In the genomic region with DNA sequence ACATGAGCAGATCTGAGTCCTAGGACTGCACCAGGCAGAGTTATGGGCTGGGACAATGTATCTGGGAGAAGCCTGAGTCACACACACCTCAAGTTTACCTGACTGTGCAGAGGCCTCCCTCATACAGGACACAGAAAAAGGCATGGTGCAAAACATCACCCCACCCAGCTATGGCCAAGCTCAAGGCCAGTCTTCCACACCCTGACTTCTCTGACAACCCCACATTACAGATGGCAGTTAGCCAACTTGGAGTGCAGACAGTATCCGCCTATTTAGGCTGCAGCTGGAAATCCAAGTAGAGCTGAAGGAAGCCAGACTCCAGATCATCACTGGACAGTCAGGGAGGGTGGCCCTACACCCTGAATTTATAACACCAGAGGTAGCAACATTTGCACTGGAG, we compare ENCODE assay signal across 14 mouse cellular contexts. TPM values are rescaled to one million over a fixed set of nuclear protein-coding genes. Genes with fewer than 3 reads are reported as not detected.
DNase-seq lines count a peak whose midpoint lies in the region; ATAC-seq and TF ChIP-seq lines count a peak whose summit lies in the region.
"Had no signal": no experiment of that assay in that cellular context is flagged by ENCODE, and none has a peak within 500 bp of the region (broad histone marks: within the 10 kb centered on the region; RNA-seq: fewer than 3 reads in every experiment).

No protein-coding gene starts in this region.

- peak; percentile 33 to 43 for DNase-seq in lung, adult 18-20 months
- no peak for DNase-seq in lung, adult 2 months
- peak; percentile 57 for DNase-seq in gastrocnemius, postnatal 25 days
- peak; percentile 66 for DNase-seq in stomach, postnatal 0 days (ENCODE audit: low spot score)
- DNase-seq in midbrain, postnatal 0 days (ENCODE audit: low spot score), result no peak
- no peak for DNase-seq in B cell, adult 2 months
- DNase-seq: adrenal gland, postnatal 14 days; cerebellum, postnatal 14 days; thymus, adult 2 months had no signal

- TF ChIP-seq EP300 in stomach, postnatal 0 days (optimal IDR thresholded peaks at IDR 0.05), result no peak

- no peak for TF ChIP-seq CTCF in lung, adult 2 months (IDR thresholded peaks at IDR 0.05; ENCODE audit: insufficient read depth, low read length)
- TF ChIP-seq CTCF in stomach, postnatal 0 days (IDR thresholded peaks at IDR 0.05; ENCODE audit: low read depth), result no peak
- TF ChIP-seq CTCF in midbrain, postnatal 0 days (IDR thresholded peaks at IDR 0.05), result no peak

- H3K4me1 ChIP-seq in lung, adult 2 months (ENCODE audit: control insufficient read depth, insufficient read depth, low read length), result no peaks in the 10 kb centered on the region
- peaks cover 6% of the 10 kb centered on the region; the same call in 1 of the 2 replicates for H3K4me1 ChIP-seq in intestine, embryonic 16.5 days (ENCODE audit: control insufficient read depth, insufficient read depth, low read length)
- H3K4me1 ChIP-seq in stomach, postnatal 0 days (replicated peaks; ENCODE audit: control insufficient read depth, insufficient read depth), result no peaks in the 10 kb centered on the region; the same call in 1 of the 2 replicates
- no peaks in the 10 kb centered on the region for H3K4me1 ChIP-seq in midbrain, postnatal 0 days (ENCODE audit: insufficient read depth, low read length)
- H3K4me1 ChIP-seq: limb, embryonic 12.5 days; neural tube, embryonic 12.5 days had no signal

- peak; percentile 62 for ATAC-seq in intestine, embryonic 16.5 days
- peak; percentile 83 for ATAC-seq in stomach, postnatal 0 days (ENCODE audit: low FRiP score, low TSS enrichment)
- ATAC-seq in midbrain, postnatal 0 days (ENCODE audit: low FRiP score), result no peak

- H3K4me3 ChIP-seq in lung, adult 2 months (replicated peaks; ENCODE audit: extremely low read depth, low read depth, low read length), result no peak overlapping the region
- no peak overlapping the region for H3K4me3 ChIP-seq in intestine, embryonic 16.5 days (ENCODE audit: low read length)
- no peak overlapping the region for H3K4me3 ChIP-seq in stomach, postnatal 0 days (ENCODE audit: low read depth, low read length)
- no peak overlapping the region for H3K4me3 ChIP-seq in midbrain, postnatal 0 days (ENCODE audit: low read depth, low read length)
- H3K4me3 ChIP-seq: limb, embryonic 12.5 days; neural tube, embryonic 12.5 days had no signal

- H3K27me3 ChIP-seq in intestine, embryonic 16.5 days (replicated peaks; ENCODE audit: control insufficient read depth, insufficient read depth, low read length), result no peaks in the 10 kb centered on the region
- no peaks in the 10 kb centered on the region for H3K27me3 ChIP-seq in stomach, postnatal 0 days (ENCODE audit: control insufficient read depth, insufficient read depth, low read length)
- H3K27me3 ChIP-seq in midbrain, postnatal 0 days (ENCODE audit: insufficient read depth, low read length), result no peaks in the 10 kb centered on the region
- H3K27me3 ChIP-seq: limb, embryonic 12.5 days; neural tube, embryonic 12.5 days had no signal

- no peak overlapping the region for H3K9ac ChIP-seq in intestine, embryonic 16.5 days (ENCODE audit: low read depth, low read length)
- no peak overlapping the region for H3K9ac ChIP-seq in stomach, postnatal 0 days (ENCODE audit: low read length)
- no peak overlapping the region for H3K9ac ChIP-seq in midbrain, postnatal 0 days (replicated peaks; ENCODE audit: low read length, poor library complexity, severe bottlenecking)
- H3K9ac ChIP-seq: limb, embryonic 12.5 days; neural tube, embryonic 12.5 days had no signal

- peaks cover 28% of the 10 kb centered on the region for H3K36me3 ChIP-seq in intestine, embryonic 16.5 days (ENCODE audit: control insufficient read depth, insufficient read depth, low read length)
- H3K36me3 ChIP-seq in stomach, postnatal 0 days (ENCODE audit: control insufficient read depth, insufficient read depth, low read length), result peaks cover 42% of the 10 kb centered on the region
- H3K36me3 ChIP-seq in midbrain, postnatal 0 days (ENCODE audit: insufficient read depth, low read length), result peaks cover 78% of the 10 kb centered on the region

- 23% methylated on average over 1 of the region's 1 CpGs for WGBS in lung, adult 2 months
- WGBS in intestine, embryonic 16.5 days, result 42% methylated on average over 1 of the region's 1 CpGs
- 7% methylated on average over 1 of the region's 1 CpGs for WGBS in stomach, postnatal 0 days
- WGBS in midbrain, postnatal 0 days, result 72% methylated on average over 1 of the region's 1 CpGs

- no peaks in the 10 kb centered on the region for H3K9me3 ChIP-seq in intestine, embryonic 16.5 days (ENCODE audit: control insufficient read depth, low read length)
- no peaks in the 10 kb centered on the region for H3K9me3 ChIP-seq in stomach, postnatal 0 days (ENCODE audit: control insufficient read depth, low read length)
- H3K9me3 ChIP-seq in midbrain, postnatal 0 days (ENCODE audit: low read length), result no peaks in the 10 kb centered on the region
- H3K9me3 ChIP-seq: G1E; limb, embryonic 12.5 days; neural tube, embryonic 12.5 days had no signal

- TF ChIP-seq POLR2A in lung, adult 2 months (IDR thresholded peaks at IDR 0.05; ENCODE audit: borderline replicate concordance, extremely low read depth, low read depth, low read length), result no peak

- H3K27ac ChIP-seq in intestine, embryonic 16.5 days (ENCODE audit: low read length), result no peak overlapping the region
- H3K27ac ChIP-seq in stomach, postnatal 0 days (replicated peaks), result peak overlapping the region; percentile 49; the same call in 1 of the 2 replicates
- H3K27ac ChIP-seq in midbrain, postnatal 0 days (ENCODE audit: low read depth, low read length), result no peak overlapping the region
- H3K27ac ChIP-seq: limb, embryonic 12.5 days; neural tube, embryonic 12.5 days had no signal

- no peak overlapping the region for H3K4me2 ChIP-seq in intestine, embryonic 16.5 days (ENCODE audit: low read depth, low read length)
- H3K4me2 ChIP-seq in stomach, postnatal 0 days (replicated peaks; ENCODE audit: low read depth), result no peak overlapping the region
- H3K4me2 ChIP-seq in midbrain, postnatal 0 days (ENCODE audit: low read depth, low read length, poor library complexity, severe bottlenecking), result no peak overlapping the region
- H3K4me2 ChIP-seq: limb, embryonic 12.5 days; neural tube, embryonic 12.5 days had no signal

RNA-seq across cellular contexts. Expression of gene Sbf1, which starts 18.6 kb away (rescaled TPM):
- 188 and 208 TPM in 2 replicates for polyA plus RNA-seq in lung, adult 2 months (2012; rRNA removed)
- total RNA-seq in gastrocnemius, postnatal 25 days (2021), result 10 to 100 TPM; 48.1 to 61.0 TPM
- polyA plus RNA-seq in intestine, embryonic 16.5 days (2015; fragmentation: Nextera tagmentation; extraction: Ambion mirVana), result 32.0 and 33.4 TPM in 2 replicates
- polyA plus RNA-seq in stomach, postnatal 0 days (2015; fragmentation: Nextera tagmentation; extraction: Ambion mirVana), result 27.6 and 31.9 TPM in 2 replicates
- total RNA-seq in midbrain, postnatal 0 days (2014; rRNA removed), result 268 and 287 TPM in 2 replicates
- polyA plus RNA-seq in midbrain, postnatal 0 days (2015; fragmentation: Nextera tagmentation; extraction: Ambion mirVana), result 77.3 and 79.3 TPM in 2 replicates

RNA-seq across cellular contexts. Expression of gene Adm2, which starts 26.1 kb away (rescaled TPM):
- polyA plus RNA-seq in lung, adult 2 months (2012; rRNA removed), result 0.14 and 0.75 TPM in 2 replicates
- not detected for total RNA-seq in gastrocnemius, postnatal 25 days (2021)
- polyA plus RNA-seq in intestine, embryonic 16.5 days (2015; fragmentation: Nextera tagmentation; extraction: Ambion mirVana), result 1.5 and 2.0 TPM in 2 replicates
- polyA plus RNA-seq in stomach, postnatal 0 days (2015; fragmentation: Nextera tagmentation; extraction: Ambion mirVana), result 0.44 and 0.47 TPM in 2 replicates
- not detected in 2 replicates for total RNA-seq in midbrain, postnatal 0 days (2014; rRNA removed)
- not detected in 2 replicates for polyA plus RNA-seq in midbrain, postnatal 0 days (2015; fragmentation: Nextera tagmentation; extraction: Ambion mirVana)
- total RNA-seq: adrenal gland, postnatal 14 days; G1E; gastrocnemius, postnatal 4 days had no signal
- polyA plus RNA-seq: neural tube, embryonic 12.5 days had no signal

RNA-seq across cellular contexts. Expression of gene Miox, which starts 37.7 kb away (rescaled TPM):
- polyA plus RNA-seq in lung, adult 2 months (2012; rRNA removed), result 0.24 and 1.2 TPM in 2 replicates
- not detected for total RNA-seq in gastrocnemius, postnatal 25 days (2021)
- polyA plus RNA-seq in intestine, embryonic 16.5 days (2015; fragmentation: Nextera tagmentation; extraction: Ambion mirVana), result 0.46 TPM in 1 of 2 replicates, not detected in the other
- 0.17 TPM in 1 of 2 replicates, not detected in the other for polyA plus RNA-seq in stomach, postnatal 0 days (2015; fragmentation: Nextera tagmentation; extraction: Ambion mirVana)
- total RNA-seq in midbrain, postnatal 0 days (2014; rRNA removed), result not detected in 2 replicates
- polyA plus RNA-seq in midbrain, postnatal 0 days (2015; fragmentation: Nextera tagmentation; extraction: Ambion mirVana), result not detected in 2 replicates
- total RNA-seq: adrenal gland, postnatal 14 days; gastrocnemius, postnatal 4 days had no signal
- polyA plus RNA-seq: G1E; limb, embryonic 12.5 days; neural tube, embryonic 12.5 days had no signal

RNA-seq across cellular contexts. Expression of gene Lmf2, which starts 59.0 kb away (rescaled TPM):
- 81.7 and 84.4 TPM in 2 replicates for polyA plus RNA-seq in lung, adult 2 months (2012; rRNA removed)
- total RNA-seq in gastrocnemius, postnatal 25 days (2021), result 10 to 100 TPM in 1 of 2 experiments, 1 to 10 TPM in 1; 9.9 to 13.6 TPM
- 55.8 and 56.3 TPM in 2 replicates for polyA plus RNA-seq in intestine, embryonic 16.5 days (2015; fragmentation: Nextera tagmentation; extraction: Ambion mirVana)
- polyA plus RNA-seq in stomach, postnatal 0 days (2015; fragmentation: Nextera tagmentation; extraction: Ambion mirVana), result 24.3 and 24.4 TPM in 2 replicates
- total RNA-seq in midbrain, postnatal 0 days (2014; rRNA removed), result 20.2 and 25.6 TPM in 2 replicates
- polyA plus RNA-seq in midbrain, postnatal 0 days (2015; fragmentation: Nextera tagmentation; extraction: Ambion mirVana), result 27.3 and 30.9 TPM in 2 replicates

RNA-seq across cellular contexts. Expression of gene Ncaph2, which starts 59.1 kb away (rescaled TPM):
- polyA plus RNA-seq in lung, adult 2 months (2012; rRNA removed), result 105 and 117 TPM in 2 replicates
- 10 to 100 TPM; 35.1 to 37.0 TPM for total RNA-seq in gastrocnemius, postnatal 25 days (2021)
- 123 and 128 TPM in 2 replicates for polyA plus RNA-seq in intestine, embryonic 16.5 days (2015; fragmentation: Nextera tagmentation; extraction: Ambion mirVana)
- polyA plus RNA-seq in stomach, postnatal 0 days (2015; fragmentation: Nextera tagmentation; extraction: Ambion mirVana), result 69.4 and 72.8 TPM in 2 replicates
- total RNA-seq in midbrain, postnatal 0 days (2014; rRNA removed), result 87.1 and 88.8 TPM in 2 replicates
- polyA plus RNA-seq in midbrain, postnatal 0 days (2015; fragmentation: Nextera tagmentation; extraction: Ambion mirVana), result 88.0 and 96.9 TPM in 2 replicates

Comparison
In these comparisons a context has a peak if more than half of its experiments do, and no peak if none do; other contexts are left out.
1. DNase-seq: peak in lung, adult 18-20 months (2 of 2), gastrocnemius, postnatal 25 days (single experiment) and stomach, postnatal 0 days (single experiment); none in lung, adult 2 months (single experiment), midbrain, postnatal 0 days (single experiment) and B cell, adult 2 months (0 of 2).